Mouse (Mus musculus): ENCODE data around the gene Pld2.

Gene Pld2

DNA sequence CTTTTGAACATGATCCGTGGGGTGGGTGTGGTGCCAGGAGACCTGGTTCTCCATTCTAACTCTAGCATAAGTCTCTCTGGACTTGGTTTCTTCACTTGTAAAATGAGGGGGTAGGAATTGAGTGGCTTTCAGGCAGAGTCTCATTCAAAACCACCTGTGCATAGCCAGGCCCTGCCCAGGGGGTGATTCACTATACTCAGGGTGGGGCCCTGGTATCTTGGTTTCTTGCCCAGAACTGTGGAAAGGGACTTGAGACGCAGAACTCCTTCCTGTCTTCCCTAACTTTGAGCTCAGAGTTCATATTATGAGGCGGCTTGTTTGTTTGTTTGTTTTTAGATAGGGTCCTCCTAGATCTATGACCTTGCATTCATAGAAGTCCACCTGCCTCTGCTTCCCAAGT, 37.3 kb downstream of the Pld2 start:
- TF ChIP-seq CTCF (conservative IDR thresholded peaks at IDR 0.05; ENCODE audit: low read length) (no peak), POU5F1 (IDR thresholded peaks at IDR 0.05; ENCODE audit: borderline replicate concordance, low read length) (no peak), NANOG (IDR thresholded peaks at IDR 0.05; ENCODE audit: borderline replicate concordance, low read length) (no peak)
- Histone ChIP-seq H3K4me3 (replicated peaks; ENCODE audit: low read length) (no peak overlapping the region), H3K27me3 (ENCODE audit: insufficient read depth, low read length) (no peaks in the 10 kb centered on the region), H3K4me1 (replicated peaks; ENCODE audit: low read depth, low read length) (peaks cover 64% of the 10 kb centered on the region), H3K9me3 (ENCODE audit: low read length) (no peaks in the 10 kb centered on the region), H3K36me3 (ENCODE audit: insufficient read depth, low read length) (no peaks in the 10 kb centered on the region; the same call in 1 of the 2 replicates)

DNA sequence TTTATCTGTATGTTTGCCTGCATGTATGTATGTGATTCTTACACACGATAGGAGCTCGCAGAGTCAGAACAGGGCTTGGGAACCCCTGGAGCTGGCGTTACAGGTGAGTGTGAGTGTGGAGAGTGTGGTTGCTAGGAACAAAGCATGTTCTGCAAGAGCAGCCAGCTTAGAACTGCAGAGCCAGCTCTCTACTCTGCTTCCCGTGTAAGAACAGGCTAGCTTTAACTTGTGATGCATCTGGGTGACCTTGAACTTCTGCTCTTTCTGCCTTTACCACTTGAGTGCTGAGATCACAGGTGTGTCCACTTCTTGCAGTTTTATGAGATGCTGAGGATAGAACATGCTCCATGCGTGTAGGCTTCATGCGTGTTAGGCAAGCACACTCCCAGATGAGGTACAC, 39.1 kb downstream of the Pld2 start:
- Histone ChIP-seq H3K4me1 (replicated peaks; ENCODE audit: low read depth, low read length) (peaks cover 54% of the 10 kb centered on the region), H3K9me3 (ENCODE audit: low read length) (no peaks in the 10 kb centered on the region), H3K4me3 (replicated peaks; ENCODE audit: low read length) (no peak overlapping the region), H3K36me3 (ENCODE audit: insufficient read depth, low read length) (no peaks in the 10 kb centered on the region; the same call in 1 of the 2 replicates), H3K27me3 (ENCODE audit: insufficient read depth, low read length) (no peaks in the 10 kb centered on the region)
- no peak for TF ChIP-seq CTCF (conservative IDR thresholded peaks at IDR 0.05; ENCODE audit: low read length)
- no peak for TF ChIP-seq NANOG (IDR thresholded peaks at IDR 0.05; ENCODE audit: borderline replicate concordance, low read length)
- no peak for TF ChIP-seq POU5F1 (IDR thresholded peaks at IDR 0.05; ENCODE audit: borderline replicate concordance, low read length)

DNA sequence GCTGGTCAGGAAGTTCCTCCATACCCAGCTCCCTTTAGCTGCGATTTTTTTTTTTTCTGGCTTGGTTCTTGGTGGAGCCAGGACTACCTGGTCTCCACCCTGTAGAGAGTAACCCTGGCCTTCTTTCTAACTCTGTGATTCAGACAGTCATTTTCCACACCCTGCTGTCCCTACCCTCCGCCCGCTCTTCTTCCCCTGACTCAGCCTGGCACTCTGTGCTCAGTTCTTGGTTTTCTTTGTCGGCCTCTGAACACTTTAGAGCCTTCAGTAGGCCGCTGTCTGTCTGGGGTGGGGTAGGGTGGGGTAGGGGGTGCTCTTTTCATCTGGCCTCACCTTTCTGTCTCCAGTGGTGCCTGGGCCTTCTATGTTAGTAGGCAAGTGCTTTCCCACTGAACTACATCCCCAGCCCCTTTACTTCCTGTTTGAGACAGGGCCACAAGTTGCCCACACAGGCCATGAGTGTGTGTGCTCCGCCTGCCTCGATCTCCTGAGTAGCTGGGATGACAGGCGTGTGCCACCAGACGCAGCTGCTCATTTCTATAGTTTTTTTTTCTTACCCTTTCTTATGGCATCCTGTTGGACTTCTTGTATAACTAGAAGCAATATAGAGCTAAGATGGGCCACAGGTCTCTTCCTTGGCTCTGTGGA, 40.0 kb downstream of the Pld2 start:
- Histone ChIP-seq H3K4me3 (replicated peaks; ENCODE audit: low read length) (no peak overlapping the region), H3K4me1 (replicated peaks; ENCODE audit: low read depth, low read length) (peaks cover 57% of the 10 kb centered on the region), H3K27me3 (ENCODE audit: insufficient read depth, low read length) (no peaks in the 10 kb centered on the region), H3K9me3 (ENCODE audit: low read length) (no peaks in the 10 kb centered on the region), H3K36me3 (ENCODE audit: insufficient read depth, low read length) (no peaks in the 10 kb centered on the region; the same call in 1 of the 2 replicates)
- no peak for TF ChIP-seq CTCF (conservative IDR thresholded peaks at IDR 0.05; ENCODE audit: low read length)
- no peak for TF ChIP-seq POU5F1 (IDR thresholded peaks at IDR 0.05; ENCODE audit: borderline replicate concordance, low read length)
- TF ChIP-seq NANOG (IDR thresholded peaks at IDR 0.05; ENCODE audit: borderline replicate concordance, low read length), result no peak

DNA sequence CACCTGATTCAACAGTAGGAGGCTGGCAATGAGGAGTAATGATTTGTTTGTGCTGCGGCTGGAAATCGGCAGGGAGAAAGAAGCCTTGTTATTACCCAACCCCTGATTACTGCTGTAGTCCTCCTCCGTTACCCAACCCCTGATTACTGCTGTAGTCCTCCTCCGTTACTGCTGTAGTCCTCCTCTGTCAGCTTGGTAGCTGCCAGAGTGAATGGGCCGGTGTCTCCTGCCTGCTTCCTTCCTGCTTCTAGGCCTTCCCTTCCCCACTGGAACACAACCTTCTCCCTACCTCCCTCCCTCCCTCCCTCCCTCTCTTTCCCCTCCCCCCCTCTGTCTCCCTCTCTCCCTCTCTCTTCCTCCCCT, 40.5 kb downstream of the Pld2 start:
- no peaks in the 10 kb centered on the region; the same call in 1 of the 2 replicates for H3K36me3 ChIP-seq (ENCODE audit: insufficient read depth, low read length)
- H3K4me1 ChIP-seq (replicated peaks; ENCODE audit: low read depth, low read length), result peaks cover 61% of the 10 kb centered on the region
- H3K27me3 ChIP-seq (ENCODE audit: insufficient read depth, low read length), result no peaks in the 10 kb centered on the region
- no peaks in the 10 kb centered on the region for H3K9me3 ChIP-seq (ENCODE audit: low read length)
- no peak overlapping the region for H3K4me3 ChIP-seq (replicated peaks; ENCODE audit: low read length)
- no peak for TF ChIP-seq CTCF (conservative IDR thresholded peaks at IDR 0.05; ENCODE audit: low read length)
- TF ChIP-seq NANOG (IDR thresholded peaks at IDR 0.05; ENCODE audit: borderline replicate concordance, low read length), result no peak
- TF ChIP-seq POU5F1 (IDR thresholded peaks at IDR 0.05; ENCODE audit: borderline replicate concordance, low read length), result no peak

DNA sequence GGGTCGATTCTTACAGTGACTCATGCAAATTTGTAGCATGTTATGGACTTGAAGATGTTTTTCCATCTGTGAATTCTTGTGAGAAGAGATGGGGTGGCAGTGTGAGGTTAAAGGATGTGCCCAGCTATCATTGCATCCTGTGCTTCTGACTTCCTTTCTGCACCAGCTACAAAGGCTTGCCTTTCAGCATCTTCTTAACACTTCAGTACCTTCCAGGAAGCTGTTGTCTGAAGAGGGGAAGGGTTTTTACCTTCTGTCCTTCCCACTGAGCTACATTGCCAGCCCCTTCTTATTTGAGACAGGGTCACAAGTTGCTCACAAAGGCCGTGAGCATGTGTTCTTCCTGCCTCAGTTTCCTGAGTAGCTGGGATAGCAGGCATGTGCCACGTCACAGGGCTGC, 41.1 kb downstream of the Pld2 start:
- TF ChIP-seq NANOG (IDR thresholded peaks at IDR 0.05; ENCODE audit: borderline replicate concordance, low read length), result no peak
- no peak for TF ChIP-seq CTCF (conservative IDR thresholded peaks at IDR 0.05; ENCODE audit: low read length)
- TF ChIP-seq POU5F1 (IDR thresholded peaks at IDR 0.05; ENCODE audit: borderline replicate concordance, low read length), result no peak
- no peaks in the 10 kb centered on the region for H3K27me3 ChIP-seq (ENCODE audit: insufficient read depth, low read length)
- H3K4me3 ChIP-seq (replicated peaks; ENCODE audit: low read length), result no peak overlapping the region
- H3K4me1 ChIP-seq (replicated peaks; ENCODE audit: low read depth, low read length), result peaks cover 66% of the 10 kb centered on the region
- H3K9me3 ChIP-seq (ENCODE audit: low read length), result no peaks in the 10 kb centered on the region
- no peaks in the 10 kb centered on the region; the same call in 1 of the 2 replicates for H3K36me3 ChIP-seq (ENCODE audit: insufficient read depth, low read length)

DNA sequence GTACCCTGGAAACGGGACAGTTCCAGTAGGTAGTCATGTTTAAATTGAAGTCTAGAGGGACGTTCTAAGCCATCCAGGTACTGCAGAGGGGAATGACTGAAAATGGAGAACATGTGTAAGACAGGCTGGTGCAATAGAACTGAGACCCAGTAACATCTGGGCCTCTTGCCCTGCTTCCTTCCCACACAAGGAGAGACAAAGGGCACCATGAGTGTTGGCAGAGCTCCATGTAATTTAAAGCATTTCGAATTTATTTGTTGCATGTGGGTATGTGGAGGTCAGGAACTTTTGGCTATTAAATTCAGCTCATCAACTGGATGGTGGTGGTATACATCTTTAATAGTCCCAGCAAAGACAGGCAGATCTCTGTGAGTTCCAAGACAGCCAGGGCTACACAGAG, 42.3 kb downstream of the Pld2 start:
- Histone ChIP-seq H3K27me3 (ENCODE audit: insufficient read depth, low read length) (no peaks in the 10 kb centered on the region), H3K4me3 (replicated peaks; ENCODE audit: low read length) (no peak overlapping the region), H3K4me1 (replicated peaks; ENCODE audit: low read depth, low read length) (peaks cover 59% of the 10 kb centered on the region), H3K9me3 (ENCODE audit: low read length) (no peaks in the 10 kb centered on the region), H3K36me3 (ENCODE audit: insufficient read depth, low read length) (no peaks in the 10 kb centered on the region)
- TF ChIP-seq CTCF (conservative IDR thresholded peaks at IDR 0.05; ENCODE audit: low read length) (no peak), POU5F1 (IDR thresholded peaks at IDR 0.05; ENCODE audit: borderline replicate concordance, low read length) (no peak), NANOG (IDR thresholded peaks at IDR 0.05; ENCODE audit: borderline replicate concordance, low read length) (no peak)

DNA sequence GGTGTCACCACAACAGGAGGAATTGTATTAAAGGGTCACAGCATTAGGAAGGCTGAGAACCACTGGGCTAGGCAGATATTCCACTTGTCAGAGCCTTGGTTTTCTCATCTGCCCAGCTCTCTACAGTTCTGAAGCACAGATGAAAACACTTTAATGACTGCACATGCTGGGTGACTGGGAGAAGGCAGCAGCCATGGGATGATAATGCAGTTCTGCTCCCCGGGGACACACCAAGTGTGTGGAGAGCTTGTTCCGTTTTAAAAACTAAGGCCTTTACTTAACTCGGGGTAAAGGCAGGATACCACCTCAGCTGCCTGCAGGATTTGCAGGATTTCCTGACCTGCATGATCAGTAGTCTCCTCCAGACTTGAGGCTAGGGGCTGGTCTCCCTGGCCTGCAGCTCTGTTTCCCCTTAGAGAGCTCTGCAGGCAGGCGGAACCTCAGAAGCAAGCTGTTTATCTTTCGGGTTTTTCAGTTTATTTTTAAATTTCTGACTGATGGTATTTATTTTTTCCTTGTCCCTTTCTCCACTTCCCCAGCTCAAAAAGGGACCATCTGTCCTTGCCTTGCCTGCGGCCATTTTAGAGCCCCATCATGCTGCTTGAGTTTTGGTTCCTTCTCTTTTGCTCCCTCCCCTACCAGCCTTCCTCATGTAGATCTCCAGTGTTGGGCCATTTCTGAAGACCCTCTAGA, 43.3 kb downstream of the Pld2 start:
- TF ChIP-seq NANOG (IDR thresholded peaks at IDR 0.05; ENCODE audit: borderline replicate concordance, low read length), result no peak
- TF ChIP-seq CTCF (conservative IDR thresholded peaks at IDR 0.05; ENCODE audit: low read length), result no peak
- TF ChIP-seq POU5F1 (IDR thresholded peaks at IDR 0.05; ENCODE audit: borderline replicate concordance, low read length), result no peak
- Histone ChIP-seq H3K36me3 (ENCODE audit: insufficient read depth, low read length) (peaks cover 8% of the 10 kb centered on the region; the same call in 1 of the 2 replicates), H3K4me1 (replicated peaks; ENCODE audit: low read depth, low read length) (peaks cover 49% of the 10 kb centered on the region), H3K9me3 (ENCODE audit: low read length) (no peaks in the 10 kb centered on the region), H3K27me3 (ENCODE audit: insufficient read depth, low read length) (no peaks in the 10 kb centered on the region), H3K4me3 (replicated peaks; ENCODE audit: low read length) (no peak overlapping the region)

DNA sequence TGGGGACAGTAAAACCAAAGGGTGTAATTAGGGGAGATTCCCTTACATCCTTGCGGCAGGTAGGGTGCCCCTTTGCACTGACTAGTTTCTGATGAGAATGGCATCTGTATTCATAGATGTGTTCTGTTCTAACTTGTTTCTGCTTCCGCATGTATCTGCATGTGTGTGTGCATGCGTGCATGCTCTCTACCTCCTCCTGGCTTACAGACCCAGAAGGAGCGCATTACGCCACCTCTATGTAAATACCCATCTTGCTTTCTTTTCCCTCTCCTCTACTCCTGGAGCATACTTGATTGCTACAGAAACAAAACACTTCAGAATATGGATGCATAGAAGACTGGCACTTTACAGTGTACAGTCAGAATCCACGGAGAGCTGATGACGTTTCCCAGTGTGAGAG, 43.9 kb downstream of the Pld2 start:
- Histone ChIP-seq H3K4me1 (replicated peaks; ENCODE audit: low read depth, low read length) (peaks cover 43% of the 10 kb centered on the region), H3K36me3 (ENCODE audit: insufficient read depth, low read length) (peaks cover 8% of the 10 kb centered on the region; the same call in 1 of the 2 replicates), H3K4me3 (replicated peaks; ENCODE audit: low read length) (no peak overlapping the region), H3K9me3 (ENCODE audit: low read length) (no peaks in the 10 kb centered on the region), H3K27me3 (ENCODE audit: insufficient read depth, low read length) (no peaks in the 10 kb centered on the region)
- TF ChIP-seq POU5F1 (IDR thresholded peaks at IDR 0.05; ENCODE audit: borderline replicate concordance, low read length) (no peak), CTCF (conservative IDR thresholded peaks at IDR 0.05; ENCODE audit: low read length) (no peak), NANOG (IDR thresholded peaks at IDR 0.05; ENCODE audit: borderline replicate concordance, low read length) (no peak)
